Mouse (Mus musculus): Measurements from ENCODE around the gene Myl12a.
"Not testable (repeated sequence)": the region's sequence is repeated elsewhere in the genome, so short reads cannot be mapped to it uniquely, and the experiment has no call there.

DNA sequence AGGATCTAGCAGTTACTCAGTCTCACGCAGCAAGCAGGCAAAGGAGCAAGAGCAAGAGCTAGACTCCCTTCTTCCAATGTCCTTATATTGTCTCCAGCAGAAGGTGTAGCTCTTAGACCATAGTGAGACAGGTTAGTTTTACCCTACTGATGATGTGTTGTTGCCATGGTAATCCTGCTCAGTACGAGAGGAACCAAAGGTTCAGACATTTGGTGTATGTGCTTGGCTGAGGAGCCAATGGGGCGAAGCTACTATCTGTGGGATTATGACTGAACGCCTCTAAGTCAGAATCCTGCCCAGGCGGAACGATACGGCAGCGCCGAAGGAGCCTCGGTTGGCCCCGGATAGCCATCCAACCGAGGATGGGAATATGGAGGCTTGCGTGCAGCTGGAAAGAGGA lies 39.1 kb downstream of the Myl12a start:
- not testable (repeated sequence) for TF ChIP-seq CTCF, EP300 (IDR thresholded peaks at IDR 0.05; ENCODE audit: low read depth)

Data from heart, postnatal 0 days (tissue).